Mouse (Mus musculus) testis, postnatal 14 days (tissue): ENCODE measurements around the gene Trnp1.

ENCODE experiments used
- DNase-seq: peaks from one replicate; pipeline ENCODE4 v3.0.0; 2021; ENCODE audit warnings: low spot score

Gene Trnp1

GRCm38 (mm10) chr4:133460006-133460405, 38.3 kb downstream of the Trnp1 start:
- no peak for DNase-seq

GRCm38 (mm10) chr4:133458044-133458443, 40.3 kb downstream of the Trnp1 start:
- DNase-seq = no peak

GRCm38 (mm10) chr4:133452433-133452832, 45.9 kb downstream of the Trnp1 start:
- no peak for DNase-seq

GRCm38 (mm10) chr4:133451536-133451935, 46.8 kb downstream of the Trnp1 start:
- DNase-seq = peak; percentile 74

- DNase-seq = peak; percentile 38
Measured at GRCm38 (mm10) chr4:133449726-133450125, 48.6 kb downstream of the Trnp1 start.

- DNase-seq = no peak
Measured at GRCm38 (mm10) chr4:133448708-133449388, 49.5 kb downstream of the Trnp1 start.

- no peak for DNase-seq
Measured at GRCm38 (mm10) chr4:133447967-133448366, 50.4 kb downstream of the Trnp1 start.

- DNase-seq = no peak
Measured at GRCm38 (mm10) chr4:133447366-133447765, 51.0 kb downstream of the Trnp1 start.

GRCm38 (mm10) chr4:133445727-133446126, 52.6 kb downstream of the Trnp1 start:
- DNase-seq = no peak

GRCm38 (mm10) chr4:133443085-133443484, 55.3 kb downstream of the Trnp1 start:
- DNase-seq = no peak

- no peak for DNase-seq
Measured at GRCm38 (mm10) chr4:133442194-133442593, 56.2 kb downstream of the Trnp1 start.
